Mouse (Mus musculus) CH12.LX (cell line): ENCODE measurements around the gene Kctd5.

ENCODE experiments used
- CTCF ChIP-seq, 2 experiments: IDR thresholded peaks in 1 of 2; conservative IDR thresholded peaks in 1 of 2; 2 replicates each; pipeline ENCODE4 v1.5.1; 2011 to 2012; ENCODE audit warnings: low read depth in 2 of 2, low read length in 2 of 2, improper control_type of control experiment in 1 of 2, inconsistent platforms in 1 of 2, mild to moderate bottlenecking in 1 of 2, moderate library complexity in 1 of 2
- GABPA ChIP-seq: IDR thresholded peaks from 2 replicates; pipeline ENCODE4 v1.6.1; 2012; ENCODE audit warnings: low read depth, low read length, improper control_type of control experiment, inconsistent platforms; ENCODE audit not compliant: insufficient replicate concordance
- HCFC1 ChIP-seq: IDR thresholded peaks from 2 replicates; pipeline ENCODE4 v1.6.1; 2012; ENCODE audit warnings: low read depth, mild to moderate bottlenecking, inconsistent platforms, low read length, improper control_type of control experiment
- MXI1 ChIP-seq: IDR thresholded peaks from 2 replicates; pipeline ENCODE4 v1.6.1; 2011; ENCODE audit warnings: mild to moderate bottlenecking, low read depth, low read length, improper control_type of control experiment
- POLR2A ChIP-seq: IDR thresholded peaks from 2 replicates; pipeline ENCODE4 v1.6.1; 2011; ENCODE audit warnings: low read depth, mild to moderate bottlenecking, improper control_type of control experiment, low read length
- POLR2AphosphoS2 ChIP-seq: IDR thresholded peaks from 2 replicates; pipeline ENCODE4 v1.6.1; 2011; ENCODE audit warnings: low read depth, low read length, improper control_type of control experiment
- SMC3 ChIP-seq: IDR thresholded peaks from 2 replicates; pipeline ENCODE4 v1.6.1; 2011; ENCODE audit warnings: low read depth, low read length, improper control_type of control experiment
- TBP ChIP-seq: conservative IDR thresholded peaks from 2 replicates; pipeline ENCODE4 v1.6.1; 2011; ENCODE audit warnings: low read depth, low read length, improper control_type of control experiment
- TCF12 ChIP-seq: IDR thresholded peaks from 2 replicates; pipeline ENCODE4 v1.6.1; 2014; ENCODE audit warnings: low read depth, mild to moderate bottlenecking, inconsistent platforms, low read length, improper control_type of control experiment
- ZMIZ1 ChIP-seq: IDR thresholded peaks from 2 replicates; pipeline ENCODE4 v1.6.1; 2012; ENCODE audit warnings: low read depth, mild to moderate bottlenecking, inconsistent platforms, low read length, improper control_type of control experiment
- ZNF384 ChIP-seq: IDR thresholded peaks from 2 replicates; pipeline ENCODE4 v1.6.1; 2012; ENCODE audit warnings: low read depth, low read length, improper control_type of control experiment, inconsistent platforms

DNA sequence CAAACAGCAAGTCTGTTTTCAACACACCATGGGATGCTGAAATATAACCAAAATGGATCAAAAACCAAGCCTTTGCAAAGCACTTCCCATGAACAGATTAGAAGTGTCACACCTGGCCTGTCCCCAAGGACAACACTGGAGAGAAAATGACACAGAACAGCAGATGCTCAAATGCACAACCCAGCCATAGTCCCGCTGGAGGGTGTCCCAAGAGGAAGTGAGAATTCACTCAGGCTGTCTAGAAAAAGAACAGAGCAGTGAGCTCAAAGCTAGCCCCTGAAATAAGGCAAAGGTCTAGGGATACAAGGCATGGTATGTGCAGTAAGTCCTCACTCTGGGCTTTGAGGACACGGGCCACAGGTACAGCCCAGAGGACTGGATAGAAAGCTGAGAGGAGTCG, 3.8 kb downstream of the Kctd5 start:
- peak; percentile 56; the same call in 1 of the 2 replicates for TF ChIP-seq TCF12
- no peak for TF ChIP-seq POLR2A
- no peak for TF ChIP-seq CTCF (conservative IDR thresholded peaks at IDR 0.05 in 1 of 2, IDR thresholded peaks at IDR 0.05 in 1 of 2; ENCODE audit: low read depth in 2 of 2, low read length in 2 of 2)
- no peak for TF ChIP-seq SMC3
- TF ChIP-seq ZMIZ1, result no peak
- TF ChIP-seq GABPA, result no peak
- TF ChIP-seq MXI1, result no peak
- no peak for TF ChIP-seq POLR2AphosphoS2
- no peak for TF ChIP-seq TBP
- no peak for TF ChIP-seq HCFC1
- TF ChIP-seq ZNF384, result no peak
